Mouse (Mus musculus) hindbrain, embryonic 13.5 days (tissue): ENCODE measurements at regions not wholly inside any gene's neighbourhood (a gene's known extent, or its start where the extent isn't known, plus 50 kb on each side); places are given as distances from the start of the nearest gene placed in this dataset.

ENCODE experiments used
- ATAC-seq: fragments of 200-750 bp; cut with Nextera tagmentation; 2 replicates; pipeline ENCODE4 v1.8.0; 2017; ENCODE audit warnings: moderate TSS enrichment; ENCODE audit not compliant: low FRiP score
- H3K27ac ChIP-seq: fragments of 300-500 bp; sonication (generic); 2 replicates; pipeline ENCODE4 v1.5.1; 2015; ENCODE audit warnings: inconsistent platforms, mild to moderate bottlenecking, moderate library complexity
- H3K27me3 ChIP-seq: fragments of 300-500 bp; sonication (generic); 2 replicates; pipeline ENCODE4 v1.6.1; 2015; ENCODE audit warnings: mild to moderate bottlenecking, inconsistent platforms
- H3K36me3 ChIP-seq: fragments of 300-500 bp; sonication (generic); 2 replicates; pipeline ENCODE4 v1.6.1; 2015; ENCODE audit warnings: mild to moderate bottlenecking, inconsistent platforms
- H3K4me1 ChIP-seq: fragments of 300-500 bp; sonication (generic); replicated peaks from 2 replicates; pipeline ENCODE4 v1.6.1; 2015; ENCODE audit warnings: inconsistent platforms
- H3K4me2 ChIP-seq: fragments of 300-500 bp; sonication (generic); 2 replicates; pipeline ENCODE4 v1.6.1; 2015; ENCODE audit warnings: inconsistent platforms, mild to moderate bottlenecking, moderate library complexity
- H3K4me3 ChIP-seq: fragments of 300-500 bp; sonication (generic); 2 replicates; pipeline ENCODE4 v1.5.1; 2015; ENCODE audit warnings: mild to moderate bottlenecking, inconsistent platforms
- H3K9ac ChIP-seq: fragments of 300-500 bp; sonication (generic); 2 replicates; pipeline ENCODE4 v1.6.1; 2015; ENCODE audit warnings: mild to moderate bottlenecking, inconsistent platforms
- H3K9me3 ChIP-seq: fragments of 300-500 bp; sonication (generic); 2 replicates; pipeline ENCODE4 v1.6.1; 2016; ENCODE audit warnings: inconsistent platforms
- WGBS: fragments of 180-500 bp; shearing (Covaris S2); methylation state at CpG from one replicate; pipeline ENCODE4 v1.1.7; 2015; 5-methylcytosine and 5-hydroxymethylcytosine counted together

- no peaks in the 10 kb centered on the region for H3K4me1 ChIP-seq
- H3K36me3 ChIP-seq = no peaks in the 10 kb centered on the region
- H3K27me3 ChIP-seq = no peaks in the 10 kb centered on the region
- no peak overlapping the region for H3K9ac ChIP-seq
- H3K4me3 ChIP-seq = no peak overlapping the region
- ATAC-seq = no peak
- no peak overlapping the region for H3K4me2 ChIP-seq
- no peak overlapping the region for H3K27ac ChIP-seq
- no peaks in the 10 kb centered on the region for H3K9me3 ChIP-seq
- 88% methylated on average over 4 of the region's 4 CpGs for WGBS
Measured at GRCm38 (mm10) chr2:54033277-54033676, 52.1 kb downstream of the Rprm start.

- no peak overlapping the region for H3K4me3 ChIP-seq
- H3K27ac ChIP-seq = no peak overlapping the region
- 88% methylated on average over 2 of the region's 2 CpGs for WGBS
Measured at GRCm38 (mm10) chr2:54028851-54029250, 56.5 kb downstream of the Rprm start.

GRCm38 (mm10) chr2:54022708-54023107 is 62.6 kb downstream of the Rprm start:
- WGBS = 85% methylated on average over 4 of the region's 4 CpGs

More at GRCm38 (mm10) chr2:54028851-54029250, 56.5 kb downstream of the Rprm start:
- Histone ChIP-seq H3K36me3 (no peaks in the 10 kb centered on the region), H3K4me2 (no peak overlapping the region), H3K9ac (no peak overlapping the region), H3K27me3 (no peaks in the 10 kb centered on the region), H3K4me1 (no peaks in the 10 kb centered on the region), H3K9me3 (no peaks in the 10 kb centered on the region)
- ATAC-seq = no peak

GRCm38 (mm10) chr2:53990157-53990556 is 95.2 kb downstream of the Rprm start:
- no peak overlapping the region for H3K9ac ChIP-seq
- WGBS = 58% methylated on average over 2 of the region's 2 CpGs
- H3K27ac ChIP-seq = no peak overlapping the region
- no peaks in the 10 kb centered on the region for H3K36me3 ChIP-seq
- H3K9me3 ChIP-seq = no peaks in the 10 kb centered on the region
- ATAC-seq = no peak
- no peak overlapping the region for H3K4me2 ChIP-seq
- H3K4me3 ChIP-seq = no peak overlapping the region
- no peaks in the 10 kb centered on the region for H3K27me3 ChIP-seq
- no peaks in the 10 kb centered on the region for H3K4me1 ChIP-seq

More at GRCm38 (mm10) chr2:54022708-54023107, 62.6 kb downstream of the Rprm start:
- no peak for ATAC-seq
- Histone ChIP-seq H3K4me3 (no peak overlapping the region), H3K4me2 (no peak overlapping the region), H3K4me1 (no peaks in the 10 kb centered on the region), H3K9ac (no peak overlapping the region), H3K27ac (no peak overlapping the region), H3K27me3 (no peaks in the 10 kb centered on the region), H3K9me3 (no peaks in the 10 kb centered on the region), H3K36me3 (no peaks in the 10 kb centered on the region)

- H3K27ac ChIP-seq = no peak overlapping the region
- H3K9me3 ChIP-seq = no peaks in the 10 kb centered on the region
- 69% methylated on average over 4 of the region's 4 CpGs for WGBS
- no peaks in the 10 kb centered on the region for H3K27me3 ChIP-seq
- ATAC-seq = peak; percentile 66; the same call in 1 of the 2 replicates
- H3K9ac ChIP-seq = no peak overlapping the region
- no peaks in the 10 kb centered on the region for H3K36me3 ChIP-seq
- H3K4me2 ChIP-seq = no peak overlapping the region
- H3K4me3 ChIP-seq = no peak overlapping the region
- H3K4me1 ChIP-seq = no peaks in the 10 kb centered on the region
Measured at GRCm38 (mm10) chr2:53975707-53976106, 109.6 kb downstream of the Rprm start.

- ATAC-seq = no peak
- Histone ChIP-seq H3K36me3 (no peaks in the 10 kb centered on the region), H3K9ac (no peak overlapping the region), H3K4me3 (no peak overlapping the region), H3K9me3 (no peaks in the 10 kb centered on the region), H3K4me1 (no peaks in the 10 kb centered on the region), H3K27ac (no peak overlapping the region), H3K27me3 (no peaks in the 10 kb centered on the region), H3K4me2 (no peak overlapping the region)
- 76% methylated on average over 1 of the region's 1 CpGs for WGBS
Measured at GRCm38 (mm10) chr2:53960499-53960898, 124.9 kb downstream of the Rprm start.

GRCm38 (mm10) chr2:53948237-53948636 is 137.1 kb downstream of the Rprm start:
- Histone ChIP-seq H3K27me3 (no peaks in the 10 kb centered on the region), H3K4me2 (no peak overlapping the region), H3K4me3 (no peak overlapping the region), H3K4me1 (no peaks in the 10 kb centered on the region), H3K27ac (no peak overlapping the region), H3K9ac (no peak overlapping the region), H3K36me3 (no peaks in the 10 kb centered on the region), H3K9me3 (no peaks in the 10 kb centered on the region)
- 70% methylated on average over 2 of the region's 2 CpGs for WGBS
- ATAC-seq = no peak

- no peak overlapping the region for H3K27ac ChIP-seq
Measured at GRCm38 (mm10) chr2:53947534-53947933, 137.8 kb downstream of the Rprm start.

GRCm38 (mm10) chr2:53911857-53912256 is 173.5 kb downstream of the Rprm start:
- H3K27ac ChIP-seq = no peak overlapping the region
- 95% methylated on average over 3 of the region's 3 CpGs for WGBS
- H3K9me3 ChIP-seq = no peaks in the 10 kb centered on the region
- no peaks in the 10 kb centered on the region for H3K4me1 ChIP-seq
- no peaks in the 10 kb centered on the region for H3K27me3 ChIP-seq
- H3K4me2 ChIP-seq = no peak overlapping the region
- H3K4me3 ChIP-seq = no peak overlapping the region
- ATAC-seq = no peak
- no peak overlapping the region for H3K9ac ChIP-seq
- no peaks in the 10 kb centered on the region for H3K36me3 ChIP-seq

More at GRCm38 (mm10) chr2:53947534-53947933, 137.8 kb downstream of the Rprm start:
- Histone ChIP-seq H3K4me2 (no peak overlapping the region), H3K9me3 (no peaks in the 10 kb centered on the region), H3K4me3 (no peak overlapping the region), H3K27me3 (no peaks in the 10 kb centered on the region), H3K36me3 (no peaks in the 10 kb centered on the region), H3K9ac (no peak overlapping the region), H3K4me1 (no peaks in the 10 kb centered on the region)
- ATAC-seq = 0 out of 2 replicates have a peak, but pooled peaks have one; percentile 49
